Mouse (Mus musculus) left cerebral cortex, adult 2 months (tissue): ENCODE results near the gene Stip1. TPM values are rescaled to one million over a fixed set of nuclear protein-coding genes. Genes with fewer than 3 reads are reported as not detected.

Source experiments
- DNase-seq, 2 experiments: peaks; one replicate each; pipeline ENCODE4 v3.0.0; 2021 to 2022; ENCODE audit warnings: low spot score in 2 of 2, mixed read lengths in 1 of 2; ENCODE audit errors: extremely low spot score in 1 of 2
- H3K27ac ChIP-seq: fragments of 200-600 bp; 2 replicates; pipeline ENCODE4 v1.8.1; 2022
- H3K4me3 ChIP-seq: fragments of 200-600 bp; 2 replicates; pipeline ENCODE4 v1.8.1; 2022
- CTCF ChIP-seq: fragments of 200-600 bp; IDR thresholded peaks from 2 replicates; pipeline ENCODE4 v1.8.1; 2022; ENCODE audit warnings: antibody characterized with exemption, mild to moderate bottlenecking, moderate library complexity
- intact Hi-C: fragments of 180-260 bp; cut with DNase I; formaldehyde crosslinking; loops from one replicate; pipeline ENCODE4 v1.15.1; 2025
- total RNA-seq, 2 experiments: library from RNA; stranded (reverse); gene quantifications; 2 replicates each; pipeline ENCODE4 v1.2.3; 2021

The Stip1 gene
- total RNA-seq, 2 experiments from 2014 or later, result 198 to 205 TPM

GRCm38 (mm10) chr19:7039088-7039720, 563 bp downstream of the Stip1 start:
- intact Hi-C loops, result loop anchor here (5.0 kb wide), 1 partner anchor 117 kb away; the partner anchor contains the start of gene Esrra
- peak in 1 of 2 experiments; percentile 50 for DNase-seq

GRCm38 (mm10) chr19:7034006-7034405, 5.8 kb downstream of the Stip1 start:
- no peak overlapping the region for H3K4me3 ChIP-seq
- intact Hi-C loops, result no loop called here
- no peak overlapping the region for H3K27ac ChIP-seq
- no peak; the same call in 1 of the 2 replicates for TF ChIP-seq CTCF
- no peak for DNase-seq

More at GRCm38 (mm10) chr19:7039088-7039720, 563 bp downstream of the Stip1 start:
- peak overlapping the region; percentile 88 for H3K4me3 ChIP-seq
- no peak for TF ChIP-seq CTCF
- peak overlapping the region; percentile 75 for H3K27ac ChIP-seq

GRCm38 (mm10) chr19:7029531-7029930, 10.2 kb downstream of the Stip1 start:
- TF ChIP-seq CTCF, result no peak
- intact Hi-C loops, result no loop called here
- H3K4me3 ChIP-seq, result no peak overlapping the region
- DNase-seq, result peak; percentile 30 to 63
- peak overlapping the region; percentile 40 for H3K27ac ChIP-seq

DNA sequence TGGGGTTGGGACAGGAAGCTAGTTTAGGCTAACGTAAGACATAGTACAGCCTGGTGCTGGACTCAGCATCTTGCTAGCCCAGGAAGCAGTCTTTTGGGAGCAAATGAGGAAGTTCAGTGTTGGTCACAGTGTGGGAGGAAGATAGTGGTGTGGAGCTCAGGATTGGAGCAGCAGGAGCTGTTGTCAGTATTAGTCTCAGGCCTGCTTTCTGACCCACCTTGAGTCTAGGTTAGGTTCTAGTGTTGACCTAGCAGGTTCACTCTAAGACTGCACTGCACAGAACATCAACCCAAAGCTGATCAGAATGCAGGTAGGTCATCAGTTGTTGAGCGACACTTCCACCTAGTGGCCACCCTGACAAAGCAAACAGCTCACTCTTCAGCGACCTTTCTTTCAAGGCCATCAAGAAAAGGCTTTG, 19.5 kb downstream of the Stip1 start:
- intact Hi-C loops, result loop anchor here (1.0 kb wide), 1 partner anchor 96 kb away; no protein-coding TSS in a partner anchor
- no peak for DNase-seq
- Histone ChIP-seq H3K4me3 (no peak overlapping the region), H3K27ac (no peak overlapping the region)
- TF ChIP-seq CTCF, result peak; percentile 69

- no peak for TF ChIP-seq CTCF
- Histone ChIP-seq H3K4me3 (no peak within 1 kb of the TSS), H3K27ac (no peak within 1 kb of the TSS; the same call in 1 of the 2 replicates)
- DNase-seq, result no peak
- intact Hi-C loops, result loop anchor here (2.0 kb wide), 1 partner anchor 22 kb away; the partner anchor contains the start of genes Nudt22 and Trpt1
Measured at GRCm38 (mm10) chr19:7019191-7019590, 20.6 kb downstream of the Stip1 start, which contains the start of gene Fermt3. Fermt3 (minus strand) TSS chr19:7019469.

DNA sequence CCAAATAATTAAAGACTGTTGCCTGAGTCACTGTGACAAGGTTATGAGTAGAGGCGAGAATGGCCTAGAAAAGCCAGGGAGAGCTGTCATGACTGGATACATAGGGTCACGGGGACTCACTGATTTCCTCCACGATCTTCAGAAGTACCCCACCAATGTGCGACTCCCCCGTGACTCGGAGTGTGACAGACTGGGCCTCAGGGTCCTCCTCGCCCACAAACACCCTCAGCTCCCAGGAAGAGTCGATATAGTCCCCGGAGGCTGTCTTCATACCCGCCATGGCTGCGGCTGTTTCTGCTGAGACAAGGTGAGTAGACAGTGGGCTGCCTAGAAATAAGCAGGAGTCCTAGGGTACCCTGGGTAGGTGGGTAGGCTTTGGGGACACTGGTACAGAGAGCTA, 21.2 kb downstream of the Stip1 start:
- Histone ChIP-seq H3K27ac (no peak overlapping the region; the same call in 1 of the 2 replicates), H3K4me3 (no peak overlapping the region)
- no peak for DNase-seq
- intact Hi-C loops, result loop anchor here (2.0 kb wide), 1 partner anchor 22 kb away; the partner anchor contains the start of genes Nudt22 and Trpt1
- TF ChIP-seq CTCF, result no peak

DNA sequence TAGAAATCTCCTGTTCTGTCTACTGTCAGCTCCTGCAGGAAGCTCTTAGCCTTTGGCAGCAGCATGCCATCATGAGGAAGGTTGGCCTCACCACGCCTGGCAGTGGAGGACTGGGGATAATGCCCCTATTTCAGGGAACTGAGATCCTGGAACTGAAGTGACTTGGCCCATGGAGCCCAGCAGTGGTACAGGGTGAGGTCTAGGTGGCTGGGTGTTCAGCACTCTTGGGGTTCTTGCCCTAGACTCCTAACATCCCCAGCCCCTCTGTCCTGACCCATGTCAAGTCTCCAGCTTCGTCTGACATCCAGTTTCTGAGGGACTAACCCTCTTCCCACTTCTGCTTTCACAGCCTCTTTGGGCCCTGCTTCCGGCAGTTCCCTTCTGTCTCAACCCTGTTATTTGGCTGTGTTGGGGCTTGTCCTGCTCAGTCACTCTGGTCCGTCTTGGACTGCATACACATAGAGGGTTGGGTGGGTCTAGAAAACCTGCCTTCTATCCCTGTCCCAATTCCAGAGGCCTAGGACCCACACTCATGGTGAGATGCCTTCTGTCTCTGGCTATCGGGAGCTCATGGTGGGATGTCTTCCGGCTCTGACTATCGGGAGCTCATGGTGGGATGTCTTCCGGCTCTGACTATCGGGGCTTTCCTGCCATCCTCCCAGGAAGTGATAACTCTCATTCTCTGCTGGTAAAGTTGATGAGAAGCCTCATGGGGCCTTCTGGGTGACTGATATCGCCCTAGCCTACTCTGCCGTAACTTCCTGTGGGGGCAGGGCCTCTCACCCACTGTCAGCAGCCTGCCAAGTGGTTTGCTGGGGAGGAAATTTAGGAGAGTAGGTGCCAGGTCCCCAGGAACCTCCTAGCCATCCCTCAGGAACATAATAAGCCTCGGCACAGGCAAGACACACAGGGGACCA, 22.0 kb downstream of the Stip1 start:
- DNase-seq, result no peak
- Histone ChIP-seq H3K4me3 (no peak overlapping the region), H3K27ac (no peak overlapping the region)
- no peak for TF ChIP-seq CTCF
- intact Hi-C loops, result loop anchor here (2.0 kb wide), 1 partner anchor 21 kb away; the partner anchor contains the start of genes Nudt22 and Trpt1

GRCm38 (mm10) chr19:7014481-7015135, 25.2 kb downstream of the Stip1 start:
- TF ChIP-seq CTCF, result no peak
- no peak overlapping the region for H3K4me3 ChIP-seq
- no peak for DNase-seq
- H3K27ac ChIP-seq, result no peak overlapping the region
- intact Hi-C loops, result no loop called here

DNA sequence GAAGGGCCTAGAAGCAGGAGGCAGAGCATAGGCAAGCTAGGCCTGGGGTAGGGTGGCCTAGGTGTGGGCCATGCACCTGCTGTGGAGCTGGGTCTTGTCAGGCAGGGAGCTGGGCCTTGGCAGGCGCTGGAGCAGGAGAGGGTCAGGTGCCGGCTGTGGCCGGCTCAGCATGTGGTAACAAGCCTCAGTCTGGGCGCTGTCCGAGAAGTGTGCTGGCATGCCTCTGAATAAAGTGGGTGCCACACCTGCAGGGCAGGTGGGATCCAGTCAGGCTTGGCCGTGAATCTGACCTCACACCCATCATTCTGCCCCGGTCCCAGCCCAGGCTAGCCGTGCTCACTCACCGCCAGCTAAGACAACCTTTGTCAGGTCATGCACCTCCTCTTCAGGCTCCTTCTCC, 25.8 kb downstream of the Stip1 start:
- Histone ChIP-seq H3K27ac (no peak overlapping the region), H3K4me3 (no peak overlapping the region)
- no peak for TF ChIP-seq CTCF
- DNase-seq, result no peak
- intact Hi-C loops, result no loop called here

GRCm38 (mm10) chr19:7012426-7012825, 27.3 kb downstream of the Stip1 start:
- no peak for TF ChIP-seq CTCF
- no peak overlapping the region for H3K27ac ChIP-seq
- H3K4me3 ChIP-seq, result no peak overlapping the region
- intact Hi-C loops, result no loop called here
- no peak for DNase-seq

GRCm38 (mm10) chr19:7006892-7007593, 32.7 kb downstream of the Stip1 start:
- no peak for TF ChIP-seq CTCF
- H3K27ac ChIP-seq, result no peak overlapping the region

More at GRCm38 (mm10) chr19:7006892-7007593, 32.7 kb downstream of the Stip1 start:
- intact Hi-C loops, result no loop called here
- H3K4me3 ChIP-seq, result no peak overlapping the region
- no peak for DNase-seq
